Mouse (Mus musculus) c-Kit-positive CD71-negative TER-119-negative erythroid progenitor cells, embryonic 14.5 days (primary cell): ENCODE measurements around the gene Tnpo3.

ENCODE experiments used
- DNase-seq: peaks from one replicate; pipeline ENCODE4 v3.0.0-alpha.2; 2013; ENCODE audit warnings: low read depth

Gene Tnpo3

DNA sequence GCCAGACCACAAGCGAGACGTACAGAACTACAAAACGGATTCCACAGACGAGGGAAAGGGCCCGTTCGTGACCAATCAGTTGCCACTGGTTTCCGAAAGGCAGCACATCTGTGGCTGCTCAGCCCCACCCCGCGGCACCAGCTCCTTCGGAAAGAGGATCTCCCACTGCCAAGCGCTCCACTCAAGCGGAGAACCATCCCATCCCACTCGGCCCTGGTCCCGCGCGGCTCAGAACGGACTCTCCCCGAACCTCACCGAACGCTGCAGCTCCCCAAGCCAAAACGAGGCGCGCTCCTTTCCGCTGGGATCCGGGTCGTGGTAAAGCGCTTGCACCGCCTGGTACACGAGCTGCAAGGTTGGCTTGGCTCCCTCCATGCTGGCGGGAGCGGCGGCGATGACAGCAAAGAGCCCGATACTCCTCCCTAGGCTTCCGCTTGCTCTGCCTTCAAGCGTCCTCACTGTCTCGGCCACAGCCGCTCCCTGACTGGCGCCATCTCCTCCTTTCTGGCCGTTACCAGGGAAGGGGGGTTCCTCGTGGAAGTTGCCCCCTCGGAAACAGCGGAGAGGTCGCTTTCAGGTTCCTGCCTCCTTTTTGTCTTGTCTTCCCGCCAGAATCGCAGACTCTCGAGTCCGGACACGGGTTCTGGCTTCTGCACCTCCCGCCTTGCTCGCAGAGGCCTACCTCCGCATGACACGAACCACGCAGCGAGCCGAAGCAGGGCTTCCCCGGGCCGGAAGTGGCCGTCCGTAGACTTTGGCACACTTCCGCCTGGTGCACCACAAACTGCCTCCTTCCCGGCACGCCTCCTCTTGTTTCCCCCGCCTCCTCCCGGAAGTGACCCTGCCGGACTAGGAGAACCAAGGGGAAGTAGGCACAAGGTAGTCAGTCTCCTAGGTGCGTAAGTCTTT, at the start of gene Tnpo3:
Gene Tnpo3 (minus strand): TSS at position 777 of the 909 bp plus-strand sequence.
- peak; percentile 91 for DNase-seq

- DNase-seq, result no peak
Measured at GRCm38 (mm10) chr6:29658626-29659475, 49.2 kb upstream of the Tnpo3 start.

GRCm38 (mm10) chr6:29653271-29653670, 43.6 kb upstream of the Tnpo3 start:
- DNase-seq, result no peak

GRCm38 (mm10) chr6:29650170-29650549, 40.5 kb upstream of the Tnpo3 start:
- no peak for DNase-seq

DNA sequence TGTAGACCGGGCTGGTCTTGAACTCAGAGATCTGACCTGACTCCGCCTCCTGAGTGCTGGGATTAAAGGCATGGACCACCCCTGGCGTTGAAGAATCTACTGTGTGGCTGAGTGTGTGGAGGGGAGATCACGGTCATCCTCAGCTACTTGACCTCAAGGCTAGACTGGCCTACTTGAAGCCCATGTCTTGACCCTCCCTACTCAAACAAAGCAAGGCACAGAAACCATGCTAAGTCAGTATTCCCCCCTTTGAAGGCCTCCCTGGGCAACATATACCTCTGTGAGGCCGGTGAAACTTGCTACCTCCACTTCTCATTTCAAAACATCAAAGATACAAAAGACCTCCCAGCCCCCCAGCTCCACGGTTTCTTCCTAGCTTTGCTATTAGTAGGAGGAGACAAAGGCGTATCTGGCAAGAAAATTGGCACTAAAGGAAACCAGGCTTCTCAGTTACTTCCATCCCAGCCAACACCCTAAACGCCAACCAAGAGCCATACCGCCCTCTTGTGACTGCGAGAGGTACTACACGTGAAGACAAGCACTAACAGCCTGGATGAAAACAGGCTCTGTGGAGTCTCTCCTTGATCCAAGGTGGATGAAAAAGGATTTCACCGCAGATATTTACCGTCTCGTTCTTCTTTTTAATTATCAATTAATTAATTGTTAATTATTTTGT, 39.9 kb upstream of the Tnpo3 start:
- peak; percentile 91 for DNase-seq

- no peak for DNase-seq
Measured at GRCm38 (mm10) chr6:29641816-29642215, 32.1 kb upstream of the Tnpo3 start.

DNA sequence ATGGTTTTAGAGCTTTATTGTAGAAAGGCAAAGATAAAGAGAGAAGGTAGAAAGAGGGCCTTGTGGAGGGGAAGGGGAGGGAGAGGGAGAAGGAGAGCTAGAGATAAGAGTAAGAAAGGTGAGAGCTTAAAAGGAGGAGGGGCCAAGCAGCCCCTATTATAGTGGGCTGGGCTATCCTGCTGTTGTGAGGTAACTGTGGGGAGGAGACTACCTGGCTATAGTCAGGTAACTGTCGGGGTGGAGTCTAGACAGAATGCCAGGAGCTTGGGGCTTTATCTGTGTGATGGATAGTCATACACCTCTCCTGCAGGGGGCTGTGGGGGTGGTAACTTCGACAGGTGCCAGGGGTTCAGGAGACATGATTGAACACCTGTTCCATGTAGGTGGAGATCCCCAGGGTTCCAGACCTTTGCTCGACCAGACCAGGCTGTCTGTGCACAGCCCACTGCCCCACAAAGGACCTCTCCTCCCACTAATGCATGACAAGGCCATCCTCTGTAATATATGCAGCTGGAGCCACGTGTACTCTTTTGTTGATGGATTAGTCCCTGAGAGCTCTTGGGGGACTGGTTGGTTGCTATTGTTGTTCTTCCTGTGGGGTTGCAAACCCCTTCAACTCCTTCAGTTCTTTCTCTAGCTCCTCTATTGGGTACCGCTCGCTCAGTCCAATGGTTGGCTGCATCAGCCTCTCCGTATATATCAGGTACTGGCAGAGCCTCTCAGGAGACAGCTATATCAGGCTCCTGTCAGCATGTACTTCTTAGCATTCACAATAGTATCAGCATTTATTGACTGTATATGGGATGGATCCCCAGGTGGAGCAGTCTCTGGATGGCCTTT, 30.1 kb upstream of the Tnpo3 start:
- DNase-seq, result no peak

DNA sequence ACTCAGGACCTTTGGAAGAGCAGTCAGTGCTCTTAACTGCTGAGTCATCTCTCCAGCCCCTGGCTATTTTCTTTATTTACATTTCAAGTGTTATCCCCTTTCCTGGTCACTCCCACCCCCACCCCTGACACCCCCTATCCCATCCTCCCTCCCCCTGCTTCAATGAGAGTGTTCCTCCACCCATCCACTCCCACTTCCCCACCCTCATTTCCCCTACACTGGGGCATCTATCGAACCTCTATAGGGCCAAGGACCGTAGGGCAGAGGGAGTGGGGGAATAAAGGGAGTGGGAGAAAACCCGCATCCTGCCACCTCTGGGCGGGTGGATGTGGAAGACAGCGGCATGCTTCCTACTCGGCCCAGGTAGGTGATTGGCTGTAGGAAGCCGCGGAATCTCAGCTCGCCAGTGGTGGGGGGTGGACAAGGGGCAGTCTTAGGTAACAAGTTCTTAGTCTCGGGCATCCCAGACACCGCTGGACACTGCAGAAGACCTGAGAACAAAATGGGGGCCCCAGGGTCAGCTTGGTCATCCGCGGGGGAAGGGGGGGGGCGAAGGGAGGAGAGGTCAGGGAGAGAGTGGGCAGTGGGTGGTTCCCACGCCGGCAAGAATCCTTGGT, 29.3 kb upstream of the Tnpo3 start:
- no peak for DNase-seq

DNA sequence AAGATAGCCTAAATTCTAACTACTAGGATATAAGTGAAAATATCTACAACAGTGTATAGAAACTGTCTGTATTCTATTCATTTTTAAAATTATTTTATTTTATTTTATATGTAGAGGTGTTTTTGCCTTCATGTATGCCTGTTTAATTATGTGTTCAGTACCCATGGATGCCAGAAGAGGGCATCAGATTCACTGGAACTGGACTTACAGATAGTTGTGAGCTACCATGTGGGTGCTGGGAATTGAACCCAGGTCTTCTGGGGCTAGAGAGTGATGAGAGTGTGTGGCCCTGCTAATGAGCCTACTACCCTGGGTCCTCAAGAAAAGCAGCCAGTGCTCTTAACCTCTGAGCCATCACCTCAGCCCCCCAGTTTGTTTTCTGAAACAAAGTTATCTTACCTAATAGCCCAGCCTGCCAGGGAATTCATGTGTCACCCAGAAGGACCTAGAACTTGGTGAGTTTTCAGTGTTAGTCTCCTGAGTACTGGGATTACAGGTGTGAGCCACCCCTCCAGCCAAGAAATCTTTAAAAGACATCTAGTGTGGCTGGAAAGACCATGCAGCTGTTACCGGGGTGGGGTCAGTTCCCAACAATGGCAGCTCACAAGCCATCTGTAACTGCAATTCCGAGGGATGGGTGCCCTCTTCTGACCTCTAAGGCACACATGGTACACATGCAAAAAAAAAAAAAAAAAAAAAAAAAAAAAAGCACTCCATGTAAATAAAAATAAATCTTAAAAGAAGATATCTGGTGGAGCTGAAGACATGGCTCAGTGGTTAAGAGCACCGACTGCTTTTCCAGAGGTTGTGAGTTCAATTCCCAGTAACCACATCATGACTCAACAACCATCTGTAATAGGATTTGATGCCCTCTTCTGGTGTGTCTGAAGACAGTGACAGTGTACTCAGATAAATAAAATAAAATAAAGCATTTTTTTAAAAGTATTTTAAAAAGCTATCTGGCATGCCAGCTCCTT, 28.0 kb upstream of the Tnpo3 start:
- no peak for DNase-seq

DNA sequence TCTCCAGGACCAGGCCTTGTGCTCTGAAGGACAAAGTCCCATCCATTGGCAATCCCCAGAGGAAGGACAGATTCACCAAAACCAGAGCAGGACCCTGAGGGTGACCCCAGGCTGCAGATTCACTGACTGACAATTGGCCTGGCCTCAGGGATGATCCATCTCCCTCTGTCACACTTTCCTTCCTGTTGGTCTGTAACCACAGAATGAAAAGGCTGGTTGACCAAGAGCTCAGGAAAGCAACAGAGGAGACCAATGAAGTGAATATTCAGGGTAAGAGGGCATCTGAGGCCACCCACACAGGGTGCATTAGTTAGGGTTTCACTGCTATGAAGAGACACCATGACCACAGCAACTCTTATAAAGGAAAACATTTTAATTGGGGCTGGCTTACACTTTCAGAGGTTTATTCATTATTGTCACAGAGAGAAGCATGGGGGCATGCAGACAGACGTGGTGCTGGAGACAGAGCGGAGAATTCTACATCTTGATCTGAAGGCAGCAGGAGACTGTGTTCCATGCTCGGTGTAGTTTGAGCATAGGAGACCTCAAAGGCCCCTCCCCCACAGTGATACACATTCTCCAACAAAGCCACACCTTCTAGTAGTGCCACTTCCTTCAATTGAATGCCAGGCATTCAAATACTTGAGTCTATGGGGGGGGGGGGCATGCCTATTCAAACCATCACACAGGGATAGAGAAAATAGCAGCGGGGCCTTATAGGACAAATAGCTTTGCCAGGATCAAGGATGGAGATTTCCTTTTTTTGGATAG, 26.8 kb upstream of the Tnpo3 start:
- DNase-seq, result no peak

DNA sequence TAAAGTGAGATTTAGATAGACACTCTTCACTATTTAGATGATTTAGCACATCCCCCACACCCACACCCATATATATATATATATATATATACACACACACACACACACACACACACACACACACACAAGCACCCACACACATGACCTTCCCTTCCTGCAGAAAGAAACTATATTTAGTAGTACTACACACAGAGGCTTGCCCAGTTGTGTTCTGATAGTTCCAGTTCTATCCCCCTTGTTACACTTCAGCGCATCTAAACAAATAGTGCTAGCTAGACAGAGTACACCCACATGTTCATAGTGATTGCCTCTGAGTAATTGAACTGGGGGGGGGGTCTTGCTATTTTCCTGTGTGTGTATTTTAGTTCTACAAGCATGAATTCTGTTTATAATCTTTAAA, 24.9 kb upstream of the Tnpo3 start:
- DNase-seq, result no peak

DNA sequence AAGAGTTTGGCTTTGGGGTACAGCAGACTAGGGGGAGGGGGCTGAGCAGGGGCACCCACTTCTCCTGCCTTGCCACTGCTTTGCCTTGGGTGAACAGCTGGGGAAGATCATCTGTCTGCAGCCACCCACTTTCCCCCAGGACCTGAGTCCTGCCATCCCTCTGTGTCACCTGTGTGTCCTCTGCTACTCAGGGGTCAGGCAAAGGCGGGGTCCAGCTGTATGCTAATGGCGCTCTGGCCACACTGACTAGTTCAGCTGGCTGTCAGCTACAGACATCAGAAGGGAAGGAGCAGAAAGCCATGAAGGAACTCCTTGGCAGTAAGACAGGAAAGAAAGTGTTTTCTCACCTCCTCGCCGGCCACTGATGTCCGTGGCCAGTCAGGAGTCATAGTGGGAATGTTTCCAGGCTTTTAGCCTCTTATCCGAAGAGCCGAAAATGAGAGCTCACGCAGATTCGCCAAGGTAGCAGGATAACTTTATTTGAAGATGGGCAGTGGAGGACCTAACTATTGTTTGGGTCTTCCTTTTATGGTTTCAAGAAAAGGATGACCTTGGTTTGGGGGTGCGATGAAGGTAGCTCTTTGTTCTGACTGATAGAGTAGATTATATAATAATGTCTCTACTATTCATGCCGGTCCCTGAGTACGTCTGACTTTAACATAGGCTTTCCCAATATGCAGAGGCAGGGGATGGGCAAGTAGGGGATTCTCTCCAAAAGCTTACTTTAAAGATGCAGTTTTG, 23.0 kb upstream of the Tnpo3 start:
- DNase-seq, result no peak

- no peak for DNase-seq
Measured at GRCm38 (mm10) chr6:29631751-29632551, 22.3 kb upstream of the Tnpo3 start.

- no peak for DNase-seq
Measured at GRCm38 (mm10) chr6:29630216-29630615, 20.5 kb upstream of the Tnpo3 start.

DNA sequence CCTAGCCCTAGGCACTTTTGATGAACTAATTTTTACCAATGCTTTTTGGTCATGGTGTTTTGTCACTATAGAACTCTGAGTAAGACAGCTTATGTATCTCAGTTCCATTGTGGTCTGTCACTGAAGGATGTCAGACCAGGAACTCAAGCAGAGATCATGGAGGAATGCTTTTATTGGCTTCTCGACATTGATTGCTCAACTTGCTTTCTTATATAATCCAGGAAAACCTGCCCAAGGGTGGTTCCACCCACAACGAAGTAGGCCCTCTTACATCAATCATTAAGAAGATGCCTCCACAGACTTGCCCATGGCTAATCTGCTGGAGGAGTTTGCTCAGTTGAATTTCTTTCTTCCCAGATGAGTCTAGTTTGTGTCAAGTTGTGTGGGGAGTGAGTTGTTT, 18.1 kb upstream of the Tnpo3 start:
- DNase-seq, result no peak

DNA sequence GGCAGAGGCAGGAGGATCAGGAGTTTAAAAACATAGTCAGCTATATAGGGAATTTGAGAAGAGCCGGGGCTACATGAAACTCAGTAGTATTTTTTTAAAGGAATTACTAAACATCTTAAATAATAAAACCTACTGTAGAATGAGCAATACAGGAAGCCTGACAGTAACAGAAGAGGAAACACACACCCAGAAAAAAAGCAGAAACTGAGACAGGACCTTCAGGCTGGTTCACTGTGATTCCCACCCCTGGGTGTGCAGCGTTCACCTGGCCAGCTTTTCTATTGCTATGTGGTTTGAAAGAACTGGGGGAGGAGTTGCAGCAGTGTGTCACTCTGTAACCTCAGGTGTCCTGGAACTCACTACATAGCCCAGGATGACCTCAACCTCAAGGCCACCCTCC, 14.2 kb upstream of the Tnpo3 start:
- no peak for DNase-seq

- DNase-seq, result no peak
Measured at GRCm38 (mm10) chr6:29622273-29622672, 12.6 kb upstream of the Tnpo3 start.
